Mouse (Mus musculus) small intestine, adult 2 months (tissue): Measurements from ENCODE around the gene Cel. TPM values are rescaled to one million over a fixed set of nuclear protein-coding genes. Genes with fewer than 3 reads are reported as not detected.
"Not testable (repeated sequence)": the region's sequence is repeated elsewhere in the genome, so short reads cannot be mapped to it uniquely, and the experiment has no call there.

Experiments used
- H3K27ac ChIP-seq: fragments of 200-500 bp; 2 replicates; pipeline ENCODE4 v1.5.1; 2012; ENCODE audit warnings: low read depth, low read length, control low read depth, inconsistent platforms; ENCODE audit not compliant: insufficient read depth
- H3K27me3 ChIP-seq: fragments of 200-500 bp; 2 replicates; pipeline ENCODE4 v1.6.1; 2012; ENCODE audit warnings: mild to moderate bottlenecking, moderate library complexity, low read length, inconsistent platforms; ENCODE audit not compliant: control insufficient read depth, insufficient read depth
- H3K36me3 ChIP-seq: fragments of 200-500 bp; 2 replicates; pipeline ENCODE4 v1.6.1; 2012; ENCODE audit warnings: mild to moderate bottlenecking, low read length, control low read depth, inconsistent platforms; ENCODE audit not compliant: control insufficient read depth, insufficient read depth
- H3K4me1 ChIP-seq: fragments of 200-500 bp; 2 replicates; pipeline ENCODE4 v1.6.1; 2012; ENCODE audit warnings: low read length, inconsistent platforms, mixed read lengths; ENCODE audit not compliant: control insufficient read depth, insufficient read depth, insufficient read length
- H3K4me3 ChIP-seq: fragments of 200-500 bp; 2 replicates; pipeline ENCODE4 v1.5.1; 2012; ENCODE audit warnings: low read depth, mild to moderate bottlenecking, control low read depth, inconsistent platforms, low read length, moderate library complexity
- CTCF ChIP-seq: fragments of 200-500 bp; IDR thresholded peaks from 2 replicates; pipeline ENCODE4 v1.5.1; 2012; ENCODE audit warnings: low read depth, mild to moderate bottlenecking, control low read depth, inconsistent platforms, low read length, moderate library complexity, mixed read lengths; ENCODE audit not compliant: insufficient replicate concordance, insufficient read length; ENCODE audit errors: extremely low read depth
- POLR2A ChIP-seq: fragments of 200-500 bp; IDR thresholded peaks from 2 replicates; pipeline ENCODE4 v1.6.1; 2012; ENCODE audit warnings: low read depth, mild to moderate bottlenecking, control low read depth, inconsistent platforms, low read length, moderate library complexity
- whole genome bisulfite sequencing: fragments of 180-500 bp; shearing (Covaris S2); methylation state at CpG from one replicate; pipeline ENCODE4 v1.1.7; 2018; 5-methylcytosine and 5-hydroxymethylcytosine counted together
- polyA plus RNA-seq: library from polyadenylated mRNA; depleted of rRNA; stranded (reverse); fragments of >200 nt; gene quantifications from 2 replicates; pipeline ENCODE4 v1.2.3, GENCODE M21; 2012

The Cel gene
- polyA plus RNA-seq, 1 experiment, result 8.8 TPM

GRCm38 (mm10) chr2:28517206-28517909, 45.8 kb downstream of the Cel start:
- H3K36me3 ChIP-seq, result no peaks in the 10 kb centered on the region
- H3K27me3 ChIP-seq, result no peaks in the 10 kb centered on the region
- no peak overlapping the region for H3K4me3 ChIP-seq
- WGBS, result 11% methylated on average over 5 of the region's 5 CpGs
- peaks cover 66% of the 10 kb centered on the region for H3K4me1 ChIP-seq
- TF ChIP-seq CTCF (peak; percentile 98), POLR2A (0 out of 2 replicates have a peak, but pooled peaks have one; percentile 17)
- peak overlapping the region; percentile 92 for H3K27ac ChIP-seq

GRCm38 (mm10) chr2:28514489-28514888, 48.7 kb downstream of the Cel start:
- no peaks in the 10 kb centered on the region for H3K36me3 ChIP-seq

GRCm38 (mm10) chr2:28513431-28514370, 49.5 kb downstream of the Cel start:
- H3K4me1 ChIP-seq, result peaks cover 49% of the 10 kb centered on the region

More at GRCm38 (mm10) chr2:28514489-28514888, 48.7 kb downstream of the Cel start:
- TF ChIP-seq CTCF (peak; percentile 88; the same call in 1 of the 2 replicates), POLR2A (0 out of 2 replicates have a peak, but pooled peaks have one; percentile 30)
- peaks cover 51% of the 10 kb centered on the region for H3K4me1 ChIP-seq
- peak overlapping the region; percentile 84 for H3K27ac ChIP-seq
- peak overlapping the region; percentile 24; the same call in 1 of the 2 replicates for H3K4me3 ChIP-seq
- H3K27me3 ChIP-seq, result no peaks in the 10 kb centered on the region
- 12% methylated on average over 5 of the region's 5 CpGs for WGBS

GRCm38 (mm10) chr2:28512798-28513401, 50.3 kb downstream of the Cel start, which contains the start of gene Ralgds:
TSS of gene Ralgds (plus strand) at chr2:28513125.
- H3K27ac ChIP-seq, result peak within 1 kb of the TSS; percentile 84
- H3K4me1 ChIP-seq, result peaks cover 41% of the 10 kb centered on the region
- TF ChIP-seq CTCF (0 out of 2 replicates have a peak, but pooled peaks have one; percentile 7), POLR2A (peak; percentile 34; the same call in 1 of the 2 replicates)
- no peaks in the 10 kb centered on the region for H3K36me3 ChIP-seq
- H3K4me3 ChIP-seq, result peak within 1 kb of the TSS; percentile 96
- no peaks in the 10 kb centered on the region for H3K27me3 ChIP-seq
- WGBS, result 1% methylated on average over 71 of the region's 71 CpGs

More at GRCm38 (mm10) chr2:28513431-28514370, 49.5 kb downstream of the Cel start:
- TF ChIP-seq CTCF, result no peak
- peak; percentile 1; the same call in 1 of the 2 replicates for TF ChIP-seq POLR2A
- H3K27ac ChIP-seq, result peak overlapping the region; percentile 84
- no peaks in the 10 kb centered on the region for H3K36me3 ChIP-seq
- H3K27me3 ChIP-seq, result no peaks in the 10 kb centered on the region
- peak overlapping the region; percentile 96 for H3K4me3 ChIP-seq
- 4% methylated on average over 47 of the region's 47 CpGs for WGBS

GRCm38 (mm10) chr2:28511600-28511999, 51.6 kb downstream of the Cel start:
- H3K27ac ChIP-seq, H3K27me3 ChIP-seq, H3K4me3 ChIP-seq, H3K36me3 ChIP-seq: not testable (repeated sequence)
- TF ChIP-seq CTCF, result 0 out of 2 replicates have a peak, but pooled peaks have one; percentile 10
- peaks cover 30% of the 10 kb centered on the region for H3K4me1 ChIP-seq
- 59% methylated on average over 5 of the region's 5 CpGs for WGBS

GRCm38 (mm10) chr2:28506291-28506690, 56.9 kb downstream of the Cel start:
- Histone ChIP-seq H3K4me1 (peaks cover 2% of the 10 kb centered on the region; the same call in 1 of the 2 replicates), H3K4me3 (no peak overlapping the region), H3K36me3 (no peaks in the 10 kb centered on the region), H3K27ac (no peak overlapping the region), H3K27me3 (no peaks in the 10 kb centered on the region)
- 78% methylated on average over 6 of the region's 6 CpGs for WGBS
- TF ChIP-seq CTCF, result no peak
- no peak for TF ChIP-seq POLR2A
